Mouse (Mus musculus) T-helper 2 cell (primary cell): Measurements from ENCODE around the gene Ivd.

Source experiments
- in situ Hi-C: fragments of 300-600 bp; cut with MboI, MseI; formaldehyde crosslinking; loops from one replicate; pipeline ENCODE4 v1.15.1; 2025; ENCODE audit warnings: high pct_unique_total_duplicates

Gene Ivd

DNA sequence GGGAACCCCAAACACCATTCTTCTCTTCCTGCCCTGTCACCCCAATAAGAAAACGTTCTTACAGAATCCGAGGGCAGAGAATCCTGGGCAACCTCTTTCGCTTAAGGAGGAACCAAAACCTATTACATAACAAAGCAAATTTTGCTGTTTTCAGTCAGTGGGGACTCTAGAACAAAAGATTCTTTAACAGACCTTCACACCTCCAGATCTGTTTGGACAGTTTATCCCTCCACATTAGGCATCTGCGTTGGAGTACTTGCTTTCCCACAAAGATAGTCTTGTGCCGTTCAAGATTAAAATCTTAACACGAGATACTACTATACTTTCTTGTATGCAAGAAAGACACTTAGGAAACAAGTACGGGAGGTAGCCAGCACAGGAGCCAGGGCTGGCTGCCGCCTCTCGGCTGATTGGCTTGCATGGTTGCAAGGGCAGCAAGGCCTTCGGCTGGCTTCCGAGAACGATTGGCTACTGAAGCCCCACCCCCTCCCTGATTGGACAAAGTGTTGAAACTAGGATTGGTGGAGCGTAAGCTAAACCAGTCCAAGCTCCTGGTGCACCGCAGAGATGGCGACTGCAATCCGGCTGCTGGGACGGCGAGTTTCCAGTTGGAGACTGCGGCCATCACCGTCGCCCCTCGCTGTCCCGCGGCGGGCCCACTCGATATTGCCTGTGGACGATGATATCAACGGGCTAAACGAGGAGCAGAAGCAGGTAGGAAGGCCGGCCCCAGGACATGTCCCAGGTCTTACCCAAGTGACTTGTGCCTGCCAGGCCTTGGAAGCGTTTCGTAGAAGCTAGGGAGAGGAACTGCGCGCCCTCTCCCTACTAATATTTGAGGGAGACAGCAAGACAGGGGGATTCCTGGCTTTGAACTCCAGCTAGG is at the start of gene Ivd:
Gene Ivd (plus strand): TSS at position 501 of the 886 bp plus-strand sequence.
- in situ Hi-C loops = no loop called here

DNA sequence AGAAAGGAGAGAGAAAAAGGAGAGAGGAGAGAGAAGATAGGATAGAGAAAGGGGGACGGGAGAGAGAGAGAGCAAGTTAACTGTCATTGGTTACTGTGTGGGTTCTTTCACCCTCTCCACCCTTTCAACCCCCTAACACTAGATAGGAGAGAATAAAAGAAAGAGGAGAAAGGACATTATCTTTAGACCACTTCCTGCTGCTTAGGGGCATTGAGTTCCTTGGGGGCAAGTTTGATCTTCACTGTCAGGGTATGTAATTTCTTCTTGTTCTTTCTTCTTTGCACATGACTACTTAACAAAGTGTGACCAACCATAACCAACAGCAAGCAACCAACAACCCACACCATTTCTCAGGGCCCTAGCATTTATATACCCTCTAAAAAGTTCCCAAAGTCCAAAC is 49.0 kb upstream of the Ivd start:
- in situ Hi-C loops = no loop called here

DNA sequence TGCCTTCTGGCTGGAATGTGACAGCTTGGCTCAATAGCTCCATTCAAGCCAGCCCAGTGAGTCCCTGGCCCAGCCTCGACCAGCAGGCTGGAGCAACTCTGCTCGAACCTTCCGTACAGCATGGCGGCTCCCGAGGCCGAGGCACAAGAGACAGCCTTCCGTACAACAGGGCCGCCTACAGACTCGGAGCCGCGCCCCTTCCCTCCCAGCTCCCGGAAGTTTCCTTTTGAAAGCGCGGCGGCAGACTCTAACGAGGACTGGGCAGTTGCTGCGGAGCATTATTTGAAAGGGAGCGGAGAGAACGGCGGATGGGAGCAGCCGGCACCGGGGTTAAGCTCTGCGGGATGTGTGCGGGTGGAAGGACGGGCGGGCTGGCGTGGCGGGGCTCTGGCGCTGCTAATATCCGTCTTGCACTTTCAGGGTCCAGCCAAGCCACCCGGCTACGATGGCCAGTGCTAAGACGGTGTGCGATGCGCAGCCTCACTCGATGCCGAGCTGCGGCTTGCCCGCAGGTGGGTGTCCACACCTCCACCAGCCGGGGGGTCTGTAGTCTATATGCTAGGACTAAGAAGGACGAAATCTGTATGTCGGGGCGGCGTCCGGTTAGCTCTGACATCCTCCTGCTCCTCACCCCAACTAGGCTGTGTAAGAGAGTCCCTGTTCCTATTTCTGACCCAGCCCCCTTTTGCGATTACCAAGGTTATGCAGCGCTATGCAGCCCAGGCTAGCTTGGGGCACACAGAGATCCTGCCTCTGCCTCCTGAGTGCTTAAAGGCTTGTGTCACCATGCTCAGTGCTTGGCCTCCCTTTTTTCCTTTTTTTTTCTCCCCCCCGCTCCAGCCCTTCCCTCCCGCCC is 47.5 kb upstream of the Ivd start, which contains the start of gene Knstrn:
Gene Knstrn (plus strand): TSS at position 23 of the 856 bp plus-strand sequence.
- in situ Hi-C loops = no loop called here

DNA sequence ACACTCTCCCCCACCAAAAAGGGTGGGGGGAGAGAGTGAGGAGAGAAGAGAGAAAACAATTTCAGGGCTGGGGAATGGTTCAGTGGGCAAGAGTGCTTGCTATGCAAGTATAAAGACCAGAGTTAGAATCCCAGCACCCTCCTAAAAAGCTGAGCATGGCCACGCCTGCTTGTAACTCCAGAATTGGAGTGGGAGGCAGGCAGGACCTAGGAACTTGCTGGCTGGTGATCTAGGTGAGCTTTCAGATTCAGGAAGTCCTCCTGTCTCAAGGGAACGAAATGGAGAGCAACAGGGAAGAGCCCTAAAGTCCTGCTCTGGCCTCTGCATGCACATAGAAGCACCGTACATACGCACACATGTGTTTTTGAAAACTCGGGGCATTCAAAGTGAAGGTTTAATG is 39.0 kb upstream of the Ivd start:
- in situ Hi-C loops = no loop called here

DNA sequence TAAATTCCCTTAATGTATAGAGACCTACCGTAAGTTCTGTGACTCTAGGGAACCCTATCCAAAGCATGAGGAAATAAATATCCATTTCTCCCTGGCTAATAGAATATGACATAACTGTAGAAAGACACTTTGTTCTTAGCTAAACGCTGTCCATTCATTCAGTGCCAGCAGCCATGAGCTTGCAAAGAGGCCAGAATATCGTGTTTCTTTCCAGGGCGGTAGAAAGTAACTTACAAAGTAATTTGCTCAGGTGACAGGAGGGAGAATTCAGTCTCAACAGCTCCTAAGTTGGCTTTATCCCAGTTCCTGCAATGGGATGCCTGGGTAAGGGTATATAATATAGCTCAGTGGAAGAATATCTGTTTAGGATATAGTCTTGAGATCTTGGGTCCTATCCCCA is 37.4 kb upstream of the Ivd start:
- in situ Hi-C loops = no loop called here

DNA sequence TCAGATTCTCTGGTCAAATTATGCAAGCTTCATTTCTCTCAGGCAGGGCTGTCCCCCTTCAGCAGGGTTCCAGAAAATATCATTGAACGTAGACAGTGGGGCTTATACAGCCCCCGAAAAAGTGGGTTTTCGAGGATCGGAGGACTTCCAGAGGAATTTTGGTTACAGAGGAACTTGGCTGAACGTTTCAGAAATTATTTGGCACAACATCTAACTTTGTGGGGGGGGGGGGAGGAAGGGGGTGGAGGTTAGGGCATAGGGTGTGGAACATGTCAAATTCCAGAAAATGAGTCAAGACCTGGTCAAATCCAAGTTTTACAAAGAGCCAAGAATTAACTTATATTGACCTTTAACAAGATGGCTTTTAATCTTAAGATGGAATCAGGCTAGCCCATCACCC is 32.7 kb upstream of the Ivd start:
- in situ Hi-C loops = no loop called here

DNA sequence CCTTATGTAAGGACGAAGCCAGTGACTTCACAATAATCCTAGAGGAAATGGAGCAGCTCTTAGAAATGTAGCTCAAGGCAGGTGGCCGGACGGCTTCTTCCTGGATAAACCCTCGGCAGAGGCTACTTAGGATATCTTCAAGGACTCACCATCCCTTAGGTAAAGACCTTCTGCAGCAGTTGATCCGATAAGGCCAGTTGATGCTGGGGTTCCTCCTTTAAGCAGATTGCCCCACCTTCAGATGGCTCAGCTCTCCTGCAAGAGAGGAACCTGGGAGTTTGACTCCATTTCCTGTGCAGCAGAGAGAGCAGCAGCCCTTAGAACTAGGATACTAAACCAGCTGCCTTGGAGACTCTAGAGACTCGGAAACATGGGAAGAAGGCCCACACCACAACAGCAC is 27.7 kb upstream of the Ivd start:
- in situ Hi-C loops = no loop called here

DNA sequence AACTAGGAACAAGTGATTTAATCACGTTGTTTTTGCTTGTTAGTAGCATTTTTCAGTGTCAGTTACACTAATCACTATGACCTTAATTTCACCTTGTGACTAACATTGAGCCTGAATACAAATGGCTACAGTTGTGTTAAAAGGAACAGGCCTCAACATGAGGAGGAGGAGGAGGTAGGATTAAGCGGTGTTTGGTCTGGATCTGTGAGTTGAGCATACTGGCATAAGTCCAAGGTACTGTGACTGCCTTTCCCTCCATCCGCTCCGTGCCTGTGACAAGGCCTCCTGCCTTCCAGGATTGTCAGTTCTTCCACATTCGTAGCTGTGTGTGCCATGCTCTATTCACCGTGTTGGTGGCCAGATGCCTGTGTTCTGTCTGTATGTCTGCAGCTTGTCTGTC is 26.6 kb upstream of the Ivd start:
- in situ Hi-C loops = no loop called here

DNA sequence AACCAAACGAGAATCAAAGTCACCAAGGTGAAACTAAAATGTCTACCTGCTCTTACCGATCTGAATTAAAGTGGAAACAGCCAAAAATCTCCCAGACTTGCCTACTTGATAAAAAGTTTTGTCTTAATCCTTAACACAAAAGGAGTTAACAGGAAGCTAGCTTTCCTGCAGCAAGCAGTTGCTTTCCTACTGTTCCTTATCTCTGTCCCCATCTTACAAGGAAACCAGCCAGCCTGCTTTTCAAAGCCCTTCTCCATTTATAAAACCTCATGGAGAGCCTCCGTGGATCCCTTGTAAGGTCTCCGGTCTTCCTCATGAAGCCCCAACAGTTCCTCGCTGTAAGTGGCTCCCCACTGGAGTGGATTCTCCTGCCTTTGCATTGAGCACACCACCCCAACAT is 23.4 kb upstream of the Ivd start:
- in situ Hi-C loops = no loop called here

DNA sequence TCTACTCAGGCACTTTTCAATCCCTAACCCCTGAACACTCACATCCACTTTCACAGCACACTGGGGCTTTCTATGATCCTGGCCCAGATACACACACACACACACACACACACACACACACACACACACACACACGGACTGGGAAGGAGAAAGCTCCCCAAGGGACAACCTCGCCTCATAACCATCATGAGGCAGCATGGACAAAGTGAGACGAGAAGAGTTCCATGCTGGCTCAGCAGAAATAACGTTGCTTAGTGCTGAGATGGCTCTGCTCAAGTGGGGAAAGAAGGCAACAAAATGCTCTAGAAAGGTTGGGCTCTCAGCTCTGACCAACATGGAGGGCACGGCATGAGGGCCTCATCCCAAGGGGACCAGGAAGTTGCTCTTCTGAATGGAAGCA is 20.6 kb upstream of the Ivd start:
- in situ Hi-C loops = no loop called here

DNA sequence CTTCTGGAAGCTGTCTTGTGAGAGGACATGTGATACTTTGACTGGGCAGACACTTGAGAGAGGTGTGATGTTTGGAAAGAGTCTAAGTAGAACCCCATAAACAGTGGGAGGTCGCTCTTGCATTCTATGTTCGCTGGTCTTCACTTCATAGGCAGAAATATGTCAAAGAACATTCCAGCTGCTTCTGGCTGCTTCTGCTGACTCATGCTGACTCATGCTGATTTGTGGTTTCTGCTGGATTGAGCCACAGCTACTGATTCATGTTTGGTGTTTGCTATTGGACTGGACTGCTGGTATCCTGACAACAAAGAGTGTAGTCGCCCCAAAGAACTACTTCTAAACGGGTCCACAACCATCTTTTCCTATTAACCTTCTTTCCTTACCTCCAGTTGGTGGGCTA is 20.0 kb upstream of the Ivd start:
- in situ Hi-C loops = no loop called here

DNA sequence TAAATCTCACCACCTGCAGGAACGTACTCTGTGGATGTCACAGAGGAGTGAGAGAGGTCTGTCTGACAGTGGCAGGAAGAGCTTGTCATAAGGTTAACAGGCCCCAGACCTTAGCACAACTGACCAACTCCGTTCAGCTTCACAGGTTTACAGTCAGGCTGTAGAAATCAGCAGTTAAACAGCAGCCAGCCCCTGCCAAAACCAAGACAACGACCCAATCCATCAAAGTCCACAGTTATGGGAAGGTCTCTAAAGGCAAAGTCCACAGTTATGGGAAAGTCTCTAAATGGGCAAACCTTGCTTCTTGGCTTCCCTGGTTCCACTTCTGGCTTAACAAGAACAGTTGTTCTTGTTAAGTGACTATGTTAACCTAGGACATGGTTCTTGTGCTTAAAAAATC is 17.3 kb upstream of the Ivd start:
- in situ Hi-C loops = no loop called here

DNA sequence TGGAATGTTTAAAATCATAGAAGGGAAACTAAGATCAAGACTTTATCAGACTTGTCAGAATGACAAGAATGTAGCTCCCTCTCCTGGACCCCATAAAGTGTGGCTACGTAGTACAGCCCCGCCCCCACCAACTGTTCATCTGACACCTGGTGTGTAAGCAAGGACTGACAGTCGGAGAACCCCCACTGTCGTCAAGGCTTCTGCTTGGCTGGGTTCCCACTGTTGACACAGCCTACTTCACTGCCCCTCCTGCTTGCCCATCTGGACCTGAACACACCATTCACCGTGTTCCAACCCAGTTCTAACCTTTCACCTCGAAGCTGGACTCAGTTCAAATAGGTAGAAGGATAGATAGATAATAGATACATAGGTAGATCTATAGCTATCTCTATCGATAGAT is 15.5 kb upstream of the Ivd start:
- in situ Hi-C loops = no loop called here

DNA sequence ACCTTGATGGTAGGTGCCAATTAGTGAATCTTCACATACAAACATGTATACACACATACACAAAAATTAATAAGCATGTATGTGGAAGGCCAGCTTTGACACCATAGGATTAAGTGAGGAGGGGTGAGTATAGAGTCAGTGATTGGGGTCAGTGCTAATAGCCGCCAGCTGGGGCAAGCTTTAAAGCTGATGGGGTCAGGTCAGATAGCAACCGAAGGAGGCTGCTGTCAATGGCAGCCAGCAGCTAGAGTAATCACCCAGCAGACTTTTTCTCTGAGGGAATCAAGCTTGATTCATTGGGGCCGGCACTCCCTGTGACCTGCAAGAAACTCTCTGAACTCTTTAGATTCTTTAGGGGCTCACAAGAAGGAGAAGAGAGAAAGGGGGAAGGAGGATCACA is 10.0 kb upstream of the Ivd start:
- in situ Hi-C loops = no loop called here

DNA sequence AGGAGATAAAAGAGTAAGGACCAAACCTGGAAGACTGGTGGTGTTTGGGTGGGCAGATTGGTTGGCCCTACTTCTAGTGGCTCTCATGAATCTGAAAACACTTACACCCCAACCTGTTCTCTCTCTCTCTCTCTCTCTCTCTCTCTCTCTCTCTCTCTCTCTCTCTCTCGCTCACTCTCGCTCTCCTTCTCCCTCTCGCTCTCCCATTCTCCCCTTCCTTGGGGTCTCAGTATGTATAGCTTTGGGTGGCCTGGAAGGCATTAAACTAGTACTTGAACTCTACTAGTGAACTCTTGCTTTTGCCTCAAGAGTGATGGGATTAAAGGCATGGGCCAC is 554 bp downstream of the Ivd start:
- in situ Hi-C loops = no loop called here

DNA sequence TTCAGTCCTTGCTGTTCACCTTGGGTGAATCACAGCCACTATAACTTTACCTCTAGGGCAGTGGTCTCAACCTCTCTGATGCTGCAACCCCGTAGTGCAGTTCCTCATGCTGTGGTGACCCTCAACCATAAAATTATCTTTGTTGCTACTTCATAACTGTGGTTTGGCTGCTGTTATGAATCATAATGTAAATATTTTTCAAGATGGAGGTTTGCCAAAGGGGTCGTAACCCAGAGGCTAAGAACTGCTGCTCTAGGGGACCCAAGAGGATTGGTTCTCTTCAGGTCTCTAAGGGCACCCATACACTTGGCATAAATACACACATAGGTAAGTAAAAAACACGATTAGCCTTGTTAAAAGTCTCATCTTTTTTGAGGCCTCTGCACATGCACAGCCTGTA is 8.8 kb downstream of the Ivd start:
- in situ Hi-C loops = no loop called here

DNA sequence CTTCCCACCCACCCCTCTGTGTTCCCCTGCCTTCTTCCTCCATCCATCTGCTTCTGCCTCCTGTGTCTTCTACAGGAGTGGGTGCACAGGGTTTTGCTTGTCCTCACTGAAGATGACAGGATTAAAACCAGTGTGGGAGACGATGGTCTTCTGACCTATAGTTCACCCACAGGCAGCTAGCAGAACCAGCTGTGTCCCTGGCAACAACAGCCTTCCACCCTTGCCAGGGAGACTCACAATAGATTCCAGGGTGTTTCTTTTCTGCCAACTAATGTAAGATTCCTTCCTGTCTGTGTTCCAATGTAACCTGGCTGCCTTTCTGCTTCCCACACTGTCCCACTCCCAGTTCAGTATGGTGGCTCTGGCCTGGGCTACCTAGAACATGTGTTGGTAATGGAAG is 9.3 kb downstream of the Ivd start:
- in situ Hi-C loops = no loop called here

DNA sequence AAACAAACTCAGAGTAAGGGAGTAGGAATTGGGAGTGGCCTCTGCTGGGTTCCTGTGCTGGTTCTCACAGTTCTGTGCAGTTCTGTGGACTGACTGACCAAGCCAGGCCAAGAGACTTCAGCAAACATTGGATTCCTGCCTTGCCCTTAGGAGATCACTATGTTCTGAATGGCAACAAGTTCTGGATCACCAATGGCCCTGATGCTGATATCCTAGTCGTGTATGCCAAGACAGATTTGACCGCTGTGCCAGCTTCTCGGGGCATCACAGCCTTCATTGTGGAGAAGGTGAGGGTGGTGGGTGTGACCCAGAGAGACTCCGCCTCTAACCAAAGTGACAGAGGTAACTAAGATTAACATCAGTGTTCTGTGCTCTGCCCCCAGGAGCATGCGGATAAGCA is 11.3 kb downstream of the Ivd start:
- in situ Hi-C loops = no loop called here

DNA sequence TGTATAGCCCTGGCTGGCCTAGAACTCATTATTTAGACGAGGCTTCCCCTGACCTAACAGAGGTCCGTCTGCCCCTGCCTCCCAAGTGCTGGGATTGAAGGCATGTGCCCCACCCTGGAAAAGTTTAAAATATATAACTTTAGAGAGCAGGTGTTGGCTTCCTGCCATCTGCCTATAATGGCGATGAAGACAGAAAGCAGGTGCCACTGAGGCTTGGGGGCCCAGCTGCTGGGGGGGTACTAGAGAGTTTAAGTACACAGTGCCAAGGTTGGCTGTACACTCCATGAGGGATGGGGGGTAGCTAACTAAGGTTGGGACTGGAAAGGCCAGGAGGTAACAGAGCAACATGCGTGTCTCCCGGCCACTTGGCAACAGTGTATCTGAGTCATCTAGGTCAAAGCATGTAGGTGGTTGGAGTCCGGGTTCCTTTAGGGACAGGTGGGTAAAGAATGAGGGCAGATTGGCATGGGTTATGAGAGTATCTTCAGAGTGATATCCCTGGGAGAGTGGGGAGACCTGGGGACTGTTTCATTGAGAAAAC is 12.2 kb downstream of the Ivd start:
- in situ Hi-C loops = no loop called here

DNA sequence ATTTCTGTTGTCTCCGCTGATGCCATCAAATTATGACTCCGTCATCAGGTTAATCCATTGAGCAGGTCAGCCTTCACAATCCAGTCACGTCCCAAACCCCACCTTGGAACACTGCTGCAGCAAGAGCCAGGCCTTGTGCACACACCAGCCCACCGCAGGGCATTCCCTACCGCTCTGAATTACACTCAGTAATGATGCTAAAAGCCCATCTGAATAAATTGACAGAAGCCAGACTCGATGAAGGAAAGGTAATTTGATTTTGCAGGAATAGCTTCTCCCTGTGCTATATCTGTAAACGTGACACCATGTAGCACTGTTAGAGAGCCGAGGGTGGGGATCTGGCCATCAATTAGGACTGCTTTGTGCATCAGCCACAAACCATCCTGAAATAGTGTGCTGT is 13.6 kb downstream of the Ivd start:
- in situ Hi-C loops = loop anchor here (5.0 kb wide), 1 partner anchor 238 kb away; no protein-coding TSS in a partner anchor

DNA sequence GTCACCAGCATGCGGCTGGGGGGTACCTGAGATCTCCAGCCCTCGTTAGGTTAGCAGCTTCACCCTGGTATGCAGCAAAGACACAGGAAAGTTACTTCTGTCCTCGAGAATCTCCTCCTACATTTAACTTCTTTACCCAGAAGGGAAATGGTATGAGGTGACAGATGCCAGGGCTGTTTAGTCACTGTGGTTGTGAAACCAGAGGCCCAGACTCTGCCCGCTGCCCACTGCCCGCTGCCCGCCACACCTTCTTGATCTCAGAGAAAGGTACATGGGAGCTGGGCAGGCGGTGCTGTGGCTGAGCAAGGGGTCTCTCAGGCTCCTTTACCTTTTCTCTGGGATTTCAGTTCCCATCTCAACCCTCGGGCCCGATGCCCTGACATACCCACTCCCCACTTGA is 14.7 kb downstream of the Ivd start:
- in situ Hi-C loops = loop anchor here (5.0 kb wide), 1 partner anchor 239 kb away; no protein-coding TSS in a partner anchor

DNA sequence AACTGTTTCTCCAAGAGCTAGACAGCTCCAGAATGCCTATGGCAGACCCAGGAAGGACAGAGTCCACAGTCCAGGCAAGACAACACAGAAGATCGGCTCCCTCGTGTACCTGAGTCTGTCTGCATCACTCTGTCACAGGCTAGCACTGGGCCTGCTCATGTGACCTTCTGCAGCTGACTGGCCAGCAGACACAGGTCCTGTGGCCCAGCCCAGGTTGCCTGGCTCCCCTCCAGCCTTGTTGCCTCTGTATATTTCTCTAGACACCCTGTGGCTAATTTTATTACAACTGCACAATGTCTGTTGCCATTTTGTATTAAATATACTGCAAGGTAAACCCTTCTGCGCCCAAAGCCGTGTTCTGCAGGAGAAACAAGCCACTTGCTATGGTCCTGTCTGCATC is 19.3 kb downstream of the Ivd start:
- in situ Hi-C loops = loop anchor here (5.0 kb wide), 1 partner anchor 119 kb away; the partner anchor contains the start of gene Ccdc9b
